Mouse (Mus musculus) cerebellum, adult 9-11 months (tissue): ENCODE results near the gene Anxa5.

ENCODE experiments used
- DNase-seq: peaks from one replicate; pipeline ENCODE4 v3.0.0; 2022

The Anxa5 gene

GRCm38 (mm10) chr3:36488367-36488766 is 12.7 kb upstream of the Anxa5 start:
- no peak for DNase-seq

- no peak for DNase-seq
Measured at GRCm38 (mm10) chr3:36486881-36487280, 11.2 kb upstream of the Anxa5 start.

GRCm38 (mm10) chr3:36486176-36486575 is 10.5 kb upstream of the Anxa5 start:
- no peak for DNase-seq

GRCm38 (mm10) chr3:36484292-36484691 is 8.6 kb upstream of the Anxa5 start:
- DNase-seq = no peak

- DNase-seq = no peak
Measured at GRCm38 (mm10) chr3:36482940-36483339, 7.2 kb upstream of the Anxa5 start.

- peak; percentile 30 for DNase-seq
Measured at GRCm38 (mm10) chr3:36481776-36482193, 6.1 kb upstream of the Anxa5 start.

- no peak for DNase-seq
Measured at GRCm38 (mm10) chr3:36480486-36480885, 4.8 kb upstream of the Anxa5 start.

GRCm38 (mm10) chr3:36478776-36479175 is 3.1 kb upstream of the Anxa5 start:
- no peak for DNase-seq

- peak; percentile 34 for DNase-seq
Measured at GRCm38 (mm10) chr3:36476261-36477155, 814 bp upstream of the Anxa5 start.

GRCm38 (mm10) chr3:36474938-36475483 is 683 bp downstream of the Anxa5 start:
- peak; percentile 50 for DNase-seq

- no peak for DNase-seq
Measured at GRCm38 (mm10) chr3:36474421-36474820, 1.3 kb downstream of the Anxa5 start.

GRCm38 (mm10) chr3:36473222-36473621 is 2.5 kb downstream of the Anxa5 start:
- DNase-seq = no peak

GRCm38 (mm10) chr3:36471856-36472255 is 3.8 kb downstream of the Anxa5 start:
- DNase-seq = no peak

GRCm38 (mm10) chr3:36468871-36469270 is 6.8 kb downstream of the Anxa5 start:
- DNase-seq = no peak

GRCm38 (mm10) chr3:36467632-36468031 is 8.1 kb downstream of the Anxa5 start:
- DNase-seq = no peak

GRCm38 (mm10) chr3:36465538-36465937 is 10.2 kb downstream of the Anxa5 start:
- no peak for DNase-seq

- DNase-seq = no peak
Measured at GRCm38 (mm10) chr3:36462348-36462747, 13.3 kb downstream of the Anxa5 start.

GRCm38 (mm10) chr3:36461819-36462218 is 13.9 kb downstream of the Anxa5 start:
- no peak for DNase-seq

GRCm38 (mm10) chr3:36460717-36461116 is 15.0 kb downstream of the Anxa5 start:
- DNase-seq = no peak

GRCm38 (mm10) chr3:36455566-36455965 is 20.1 kb downstream of the Anxa5 start:
- DNase-seq = peak; percentile 45

GRCm38 (mm10) chr3:36455124-36455523 is 20.6 kb downstream of the Anxa5 start:
- no peak for DNase-seq

GRCm38 (mm10) chr3:36452502-36452901 is 23.2 kb downstream of the Anxa5 start:
- no peak for DNase-seq

- no peak for DNase-seq
Measured at GRCm38 (mm10) chr3:36449292-36450165, 26.2 kb downstream of the Anxa5 start.
